Mouse (Mus musculus): ENCODE data around the gene Gm7030. TPM values are rescaled to one million over a fixed set of nuclear protein-coding genes. Genes with fewer than 3 reads are reported as not detected.
"Not testable (repeated sequence)": the region's sequence is repeated elsewhere in the genome, so short reads cannot be mapped to it uniquely, and the experiment has no call there.

Gm7030 gene
- polyA plus RNA-seq, 1 experiment: not detected

DNA sequence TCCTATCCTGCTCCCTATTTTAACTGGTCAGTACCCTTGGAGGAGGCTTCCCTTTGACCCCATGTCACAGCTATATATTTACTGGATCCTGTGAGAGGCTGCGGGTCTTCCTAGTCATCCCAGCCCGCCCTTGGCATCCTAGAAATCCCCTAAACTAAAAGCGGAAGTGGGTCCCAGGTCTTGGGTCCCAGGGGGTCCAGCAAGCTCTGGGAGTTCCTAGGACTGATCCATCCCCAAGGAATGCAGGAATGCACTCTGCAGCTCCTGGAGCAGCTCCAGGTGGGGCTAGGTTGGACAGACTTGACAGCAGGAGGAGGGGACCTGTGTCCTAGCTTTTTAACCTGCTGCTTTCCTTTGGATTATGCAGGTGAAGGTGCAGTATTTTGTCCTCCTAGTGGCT lies 35.3 kb downstream of the Gm7030 start:
- H3K27ac ChIP-seq (ENCODE audit: insufficient read depth, low read length): no peak overlapping the region
- H3K4me3 ChIP-seq (ENCODE audit: insufficient read depth, low read length): no peak overlapping the region
- H3K4me1 ChIP-seq (ENCODE audit: control insufficient read depth, insufficient read depth, low read length): no peaks in the 10 kb centered on the region
- TF ChIP-seq POLR2A (IDR thresholded peaks at IDR 0.05; ENCODE audit: low read depth, low read length): no peak
- no peak for TF ChIP-seq CTCF (IDR thresholded peaks at IDR 0.05; ENCODE audit: borderline replicate concordance, insufficient read depth, low read length)

DNA sequence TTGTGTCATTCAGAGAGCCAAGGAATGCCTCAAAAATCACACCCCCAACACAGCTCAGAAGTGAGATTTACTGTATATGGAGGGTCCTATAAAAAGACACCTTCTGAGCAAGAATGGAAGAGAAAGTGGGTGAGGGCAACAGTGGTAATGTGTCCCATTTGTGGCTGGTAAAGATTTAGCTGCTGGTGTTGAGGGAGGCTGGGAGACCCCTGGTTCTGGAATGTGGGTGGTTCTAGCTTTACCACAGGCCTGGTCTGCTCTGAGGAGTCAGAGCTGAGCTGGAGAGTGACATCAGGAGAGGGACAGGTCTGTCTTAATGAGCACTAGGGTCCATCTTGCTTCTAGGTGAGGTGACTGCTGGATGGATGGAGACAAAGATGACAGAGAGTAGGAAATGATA lies 36.7 kb downstream of the Gm7030 start:
- not testable (repeated sequence) for H3K27ac ChIP-seq (ENCODE audit: insufficient read depth, low read length); H3K4me3 ChIP-seq (ENCODE audit: insufficient read depth, low read length); H3K4me1 ChIP-seq (ENCODE audit: control insufficient read depth, insufficient read depth, low read length)

- H3K4me1 ChIP-seq (ENCODE audit: control insufficient read depth, insufficient read depth, low read length); H3K27ac ChIP-seq (ENCODE audit: insufficient read depth, low read length); H3K4me3 ChIP-seq (ENCODE audit: insufficient read depth, low read length): not testable (repeated sequence)
Observed at GRCm38 (mm10) chr17:36091933-36092332, 37.3 kb downstream of the Gm7030 start.

GRCm38 (mm10) chr17:36085976-36086375 lies 43.2 kb downstream of the Gm7030 start:
- H3K27ac ChIP-seq (ENCODE audit: insufficient read depth, low read length); H3K4me1 ChIP-seq (ENCODE audit: control insufficient read depth, insufficient read depth, low read length); H3K4me3 ChIP-seq (ENCODE audit: insufficient read depth, low read length): not testable (repeated sequence)

- Histone ChIP-seq H3K4me3 (ENCODE audit: insufficient read depth, low read length) (peak overlapping the region; percentile 48), H3K27ac (ENCODE audit: insufficient read depth, low read length) (no peak overlapping the region), H3K4me1 (ENCODE audit: control insufficient read depth, insufficient read depth, low read length) (no peaks in the 10 kb centered on the region)
- no peak for TF ChIP-seq CTCF (IDR thresholded peaks at IDR 0.05; ENCODE audit: borderline replicate concordance, insufficient read depth, low read length)
- TF ChIP-seq POLR2A (IDR thresholded peaks at IDR 0.05; ENCODE audit: low read depth, low read length): no peak
Observed at GRCm38 (mm10) chr17:36083870-36084451, 45.3 kb downstream of the Gm7030 start.

DNA sequence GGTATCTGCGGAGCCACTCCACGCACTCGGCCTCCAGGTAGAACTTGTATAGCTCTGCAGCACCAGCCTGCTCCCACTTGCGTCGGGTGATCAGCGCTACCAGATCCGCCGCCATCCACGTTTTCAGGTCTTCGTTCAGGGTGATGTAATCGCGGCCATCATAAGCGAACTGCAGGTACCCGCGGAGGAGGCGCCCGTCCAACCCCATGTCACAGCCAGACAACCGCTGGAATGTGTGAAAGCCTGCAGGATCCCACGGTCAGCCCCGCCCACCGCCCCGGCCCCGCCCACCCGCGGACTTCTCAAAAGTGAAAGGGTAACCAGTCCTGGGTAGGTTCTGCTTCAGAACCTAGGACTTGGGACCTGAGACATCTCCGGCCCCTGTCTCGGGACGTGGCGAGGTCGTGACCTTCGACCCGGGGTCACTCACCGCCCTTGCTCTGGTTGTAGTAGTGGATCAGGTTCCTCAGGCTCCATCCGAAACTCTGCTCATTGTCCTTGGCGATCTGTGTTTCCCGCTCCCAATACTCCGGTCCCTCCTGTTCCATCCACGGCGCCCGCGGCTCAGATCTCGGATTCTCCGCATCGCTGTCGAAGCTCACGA lies 45.9 kb downstream of the Gm7030 start:
- TF ChIP-seq POLR2A (IDR thresholded peaks at IDR 0.05; ENCODE audit: low read depth, low read length) (no peak), CTCF (IDR thresholded peaks at IDR 0.05; ENCODE audit: borderline replicate concordance, insufficient read depth, low read length) (no peak)
- Histone ChIP-seq H3K4me3 (ENCODE audit: insufficient read depth, low read length) (peak overlapping the region; percentile 48), H3K4me1 (ENCODE audit: control insufficient read depth, insufficient read depth, low read length) (no peaks in the 10 kb centered on the region), H3K27ac (ENCODE audit: insufficient read depth, low read length) (no peak overlapping the region)

GRCm38 (mm10) chr17:36082519-36083232 lies 46.5 kb downstream of the Gm7030 start:
- H3K4me3 ChIP-seq (ENCODE audit: insufficient read depth, low read length): peak overlapping the region; percentile 34; the same call in 1 of the 2 replicates
- not testable (repeated sequence) for H3K4me1 ChIP-seq (ENCODE audit: control insufficient read depth, insufficient read depth, low read length); H3K27ac ChIP-seq (ENCODE audit: insufficient read depth, low read length)

DNA sequence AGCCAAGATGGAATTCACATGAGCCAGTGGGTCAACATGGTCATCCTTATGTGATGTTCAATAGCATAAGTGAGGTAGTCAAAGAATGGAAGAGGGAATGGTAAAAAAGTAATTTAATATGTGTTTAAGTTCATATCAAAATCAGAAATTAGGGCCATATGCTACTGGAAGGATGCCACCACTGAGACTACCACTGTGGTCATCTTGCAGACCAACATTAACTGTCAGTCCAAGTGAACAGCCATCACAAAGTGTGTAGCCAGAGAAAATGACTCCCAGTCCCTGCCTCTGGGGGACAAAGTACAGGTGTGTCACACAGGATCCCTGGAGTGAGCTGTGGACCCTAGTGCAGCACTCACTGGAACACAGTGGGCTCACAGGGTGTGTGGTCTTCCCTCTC lies 47.3 kb downstream of the Gm7030 start:
- H3K27ac ChIP-seq (ENCODE audit: insufficient read depth, low read length); H3K4me3 ChIP-seq (ENCODE audit: insufficient read depth, low read length); H3K4me1 ChIP-seq (ENCODE audit: control insufficient read depth, insufficient read depth, low read length): not testable (repeated sequence)

DNA sequence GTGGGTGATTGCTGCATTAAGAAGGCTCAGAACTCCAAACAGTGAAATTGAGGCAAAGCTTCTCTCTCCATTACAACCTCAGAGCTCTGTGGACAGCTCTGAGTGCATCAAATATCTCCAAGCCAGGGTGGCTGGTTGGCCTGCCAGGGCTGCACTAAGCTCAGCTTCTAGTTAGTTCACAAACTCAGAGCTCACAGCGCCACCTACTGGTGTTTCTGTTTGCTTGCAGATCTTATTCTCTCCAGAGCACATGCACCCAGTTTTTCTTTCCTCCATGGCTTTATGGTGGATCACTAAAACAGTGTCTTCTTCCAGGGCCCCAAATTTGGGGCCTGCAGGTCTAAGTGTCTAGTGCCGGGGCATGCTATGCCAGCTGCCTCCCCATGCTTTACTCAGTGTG lies 68.4 kb downstream of the Gm7030 start:
- H3K4me1 ChIP-seq (ENCODE audit: control insufficient read depth, insufficient read depth, low read length): no peaks in the 10 kb centered on the region
- no peak overlapping the region for H3K27ac ChIP-seq (ENCODE audit: insufficient read depth, low read length)
- TF ChIP-seq POLR2A (IDR thresholded peaks at IDR 0.05; ENCODE audit: low read depth, low read length) (no peak), CTCF (IDR thresholded peaks at IDR 0.05; ENCODE audit: borderline replicate concordance, insufficient read depth, low read length) (peak; percentile 45)
- no peak overlapping the region for H3K4me3 ChIP-seq (ENCODE audit: insufficient read depth, low read length)

Other genes starting within 250 kb of the Gm7030 start
- 40.5 and 41.1 TPM in 2 replicates for gene Dhx16, start 249.6 kb downstream of the Gm7030 start, polyA plus RNA-seq (2011; ENCODE audit: insufficient read length, low read depth, missing spikeins)
- 29.0 and 37.3 TPM in 2 replicates for gene 2310061I04Rik, start 232.0 kb downstream of the Gm7030 start, polyA plus RNA-seq (2011; ENCODE audit: insufficient read length, low read depth, missing spikeins)
- 31.8 and 34.7 TPM in 2 replicates for gene Atat1, start 219.3 kb downstream of the Gm7030 start, polyA plus RNA-seq (2011; ENCODE audit: insufficient read length, low read depth, missing spikeins)
- 86.9 and 89.8 TPM in 2 replicates for gene Mrps18b, start 213.0 kb downstream of the Gm7030 start, polyA plus RNA-seq (2011; ENCODE audit: insufficient read length, low read depth, missing spikeins)
- gene Ppp1r10, start 213.0 kb downstream of the Gm7030 start, polyA plus RNA-seq (2011; ENCODE audit: insufficient read length, low read depth, missing spikeins): 58.6 and 67.3 TPM in 2 replicates
- gene Abcf1, start 159.7 kb downstream of the Gm7030 start, polyA plus RNA-seq (2011; ENCODE audit: insufficient read length, low read depth, missing spikeins): 90.7 and 95.8 TPM in 2 replicates
- 40.0 and 40.9 TPM in 2 replicates for gene Gnl1, start 149.6 kb downstream of the Gm7030 start, polyA plus RNA-seq (2011; ENCODE audit: insufficient read length, low read depth, missing spikeins)
- 30.8 and 31.4 TPM in 2 replicates for gene Prr3, start 149.2 kb downstream of the Gm7030 start, polyA plus RNA-seq (2011; ENCODE audit: insufficient read length, low read depth, missing spikeins)
- gene H2-T24, start 108.9 kb downstream of the Gm7030 start, polyA plus RNA-seq (2011; ENCODE audit: insufficient read length, low read depth, missing spikeins): not detected in 2 replicates
- 15.8 and 21.7 TPM in 2 replicates for gene H2-T23, start 96.6 kb downstream of the Gm7030 start, polyA plus RNA-seq (2011; ENCODE audit: insufficient read length, low read depth, missing spikeins)
- 50.4 and 54.1 TPM in 2 replicates for gene H2-T22, start 86.7 kb downstream of the Gm7030 start, polyA plus RNA-seq (2011; ENCODE audit: insufficient read length, low read depth, missing spikeins)
- not detected in 2 replicates for gene Gm6034, start 86.5 kb downstream of the Gm7030 start, polyA plus RNA-seq (2011; ENCODE audit: insufficient read length, low read depth, missing spikeins)
- not detected in 2 replicates for gene Gm11127, start 71.1 kb downstream of the Gm7030 start, polyA plus RNA-seq (2011; ENCODE audit: insufficient read length, low read depth, missing spikeins)
- gene Gm19684, start 7.7 kb downstream of the Gm7030 start, polyA plus RNA-seq (2011; ENCODE audit: insufficient read length, low read depth, missing spikeins): not detected in 2 replicates
- not detected in 2 replicates for gene Gm8909, start 39.1 kb upstream of the Gm7030 start, polyA plus RNA-seq (2011; ENCODE audit: insufficient read length, low read depth, missing spikeins)
- gene H2-T3, start 60.9 kb upstream of the Gm7030 start, polyA plus RNA-seq (2011; ENCODE audit: insufficient read length, low read depth, missing spikeins): not detected in 2 replicates
- 19.5 and 20.3 TPM in 2 replicates for gene Rpp21, start 128.6 kb upstream of the Gm7030 start, polyA plus RNA-seq (2011; ENCODE audit: insufficient read length, low read depth, missing spikeins)
- 13.2 and 13.8 TPM in 2 replicates for gene Trim39, start 142.8 kb upstream of the Gm7030 start, polyA plus RNA-seq (2011; ENCODE audit: insufficient read length, low read depth, missing spikeins)
- not detected in 2 replicates for gene H2-M10.2, start 157.1 kb upstream of the Gm7030 start, polyA plus RNA-seq (2011; ENCODE audit: insufficient read length, low read depth, missing spikeins)
- gene H2-M10.1, start 196.7 kb upstream of the Gm7030 start, polyA plus RNA-seq (2011; ENCODE audit: insufficient read length, low read depth, missing spikeins): not detected in 2 replicates
- not detected in 2 replicates for gene H2-M10.3, start 239.0 kb upstream of the Gm7030 start, polyA plus RNA-seq (2011; ENCODE audit: insufficient read length, low read depth, missing spikeins)